Mouse (Mus musculus) heart, postnatal 4 days (tissue): ENCODE results near the gene Krt222. TPM values are rescaled to one million over a fixed set of nuclear protein-coding genes. Genes with fewer than 3 reads are reported as not detected.

Experiments
- DNase-seq: peaks from one replicate; pipeline ENCODE4 v3.0.0; 2021
- total RNA-seq, 2 experiments: library from RNA; stranded (reverse); gene quantifications; 2 replicates each; pipeline ENCODE4 v1.2.3; 2021

Krt222 gene
- total RNA-seq, 2 experiments from 2014 or later = 7.5 to 8.2 TPM

DNA sequence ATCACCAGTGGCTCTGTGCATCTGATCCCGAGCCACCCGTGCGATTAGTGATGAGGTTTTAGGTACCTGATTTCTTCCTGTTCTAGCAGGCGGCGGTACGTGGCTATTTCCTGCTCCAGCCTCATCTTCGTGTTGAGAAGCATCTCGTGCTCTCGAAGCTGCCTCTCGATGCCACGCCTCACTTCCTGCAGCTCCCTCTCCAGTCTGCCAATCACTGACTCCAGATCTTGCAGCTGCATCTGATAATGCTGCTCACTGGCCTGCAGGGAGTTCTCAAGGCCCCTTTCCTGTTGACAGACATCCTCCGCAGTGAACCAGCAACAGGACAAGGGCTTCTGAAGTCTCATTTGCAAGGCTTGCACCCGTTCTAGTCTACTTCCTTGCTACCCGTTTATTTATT lies 5.4 kb downstream of the Krt222 start:
- no peak for DNase-seq

DNA sequence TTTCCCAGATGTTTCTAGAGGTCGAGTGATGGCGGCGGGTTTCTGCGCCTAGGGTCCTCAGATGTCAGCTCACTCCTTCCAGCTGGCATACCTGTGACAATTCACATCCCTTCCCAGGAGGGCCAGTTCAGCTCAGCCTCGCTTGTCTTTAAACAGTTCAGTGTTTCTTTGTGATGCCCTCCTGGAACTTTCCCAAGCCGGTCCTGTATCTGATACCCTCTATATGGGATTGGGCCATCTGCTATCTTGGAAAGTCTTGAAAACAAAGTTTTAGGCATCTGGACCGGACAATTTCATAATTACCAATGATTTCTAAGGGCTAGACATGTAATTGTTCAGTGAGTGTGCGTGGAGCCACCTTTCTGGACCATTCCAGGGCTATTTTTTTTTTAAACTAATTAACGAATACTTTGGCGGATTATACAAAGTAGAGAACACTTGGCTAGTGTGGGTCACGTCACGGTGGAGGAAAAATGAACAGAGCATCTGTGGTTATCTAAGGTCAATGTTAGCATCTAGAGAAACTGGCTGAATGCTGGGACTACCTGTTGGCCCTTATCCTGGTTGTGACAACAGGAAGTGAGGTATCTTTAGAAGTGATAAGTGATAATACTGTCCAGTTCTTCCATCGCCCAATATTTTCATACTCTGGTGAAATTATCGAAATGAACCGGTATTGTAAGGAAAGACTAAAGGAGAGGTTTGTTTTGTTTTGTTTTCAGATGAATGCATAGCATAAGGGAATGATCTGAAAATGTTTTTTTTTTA lies 12.7 kb downstream of the Krt222 start:
- no peak for DNase-seq

DNA sequence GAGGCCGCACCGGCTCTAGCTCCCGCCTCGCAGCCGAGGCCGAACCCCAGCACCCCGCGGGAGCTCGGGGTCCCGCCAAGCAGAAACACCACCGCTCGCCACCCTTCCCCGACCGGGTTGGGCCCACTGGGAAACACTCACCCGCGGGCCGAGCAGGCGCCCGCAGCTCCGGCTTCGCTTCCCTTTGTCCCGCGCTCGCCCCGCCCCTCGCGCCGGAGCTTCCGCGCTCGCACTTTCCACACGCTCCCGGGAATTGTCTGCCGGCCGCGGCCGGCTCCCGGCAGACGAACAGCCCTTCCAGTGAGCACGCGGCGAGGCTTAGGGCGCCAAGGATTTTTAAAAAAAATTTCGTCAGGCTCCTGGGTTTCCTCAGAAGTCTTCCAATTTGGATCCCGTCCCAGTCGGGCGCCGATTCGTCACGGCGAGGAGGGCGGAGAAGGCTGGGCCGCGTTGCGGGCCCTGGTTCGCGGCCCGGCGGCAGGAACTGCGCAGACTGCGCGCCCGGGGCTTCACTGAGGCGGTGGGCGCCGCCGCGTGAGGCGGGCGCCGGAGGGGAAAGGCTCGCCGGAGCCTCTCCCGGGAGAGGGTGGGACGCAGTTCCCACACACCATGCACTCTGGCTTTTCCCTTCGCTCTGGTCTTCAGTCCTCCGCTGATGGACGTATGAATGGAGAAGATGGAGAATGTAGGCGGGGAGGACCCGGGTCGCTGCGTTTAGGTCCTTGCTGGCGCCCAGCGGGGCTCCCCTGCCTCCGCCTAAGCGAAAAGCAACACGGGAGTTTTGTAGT lies 13.4 kb downstream of the Krt222 start, which contains the start of gene Smarce1:
Gene Smarce1 (minus strand): TSS at position 757 of the 788 bp plus-strand sequence.
- peak; percentile 85 for DNase-seq

DNA sequence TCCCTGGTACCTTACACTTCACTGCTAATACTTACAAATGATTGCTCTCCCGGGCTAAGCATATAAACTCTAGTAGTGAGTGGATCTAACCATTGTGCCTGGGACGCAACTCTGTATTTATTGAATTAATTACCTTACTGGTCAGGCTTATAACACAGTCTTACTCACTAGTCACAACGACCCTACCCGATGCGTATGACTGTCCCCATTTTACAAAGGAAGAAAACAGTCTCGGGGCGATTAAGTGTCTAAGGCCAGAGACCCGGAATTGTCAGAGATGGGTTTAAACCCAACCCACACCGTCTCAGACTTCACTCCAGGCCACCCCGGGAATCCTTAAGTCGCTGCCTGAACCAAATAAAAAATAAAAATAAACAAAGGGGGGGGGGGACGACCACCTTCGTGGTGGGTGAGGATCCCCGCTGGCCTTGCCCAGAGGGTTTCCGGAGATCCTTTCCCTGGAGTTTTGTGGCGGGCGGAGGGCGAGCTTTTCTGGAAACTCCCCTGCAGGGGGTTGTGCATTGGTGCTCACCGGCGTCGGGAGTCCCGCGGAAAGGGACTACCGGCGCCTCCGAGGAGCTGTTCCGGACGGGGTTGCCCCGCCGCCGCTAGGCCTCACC lies 14.1 kb downstream of the Krt222 start:
- DNase-seq = no peak

DNA sequence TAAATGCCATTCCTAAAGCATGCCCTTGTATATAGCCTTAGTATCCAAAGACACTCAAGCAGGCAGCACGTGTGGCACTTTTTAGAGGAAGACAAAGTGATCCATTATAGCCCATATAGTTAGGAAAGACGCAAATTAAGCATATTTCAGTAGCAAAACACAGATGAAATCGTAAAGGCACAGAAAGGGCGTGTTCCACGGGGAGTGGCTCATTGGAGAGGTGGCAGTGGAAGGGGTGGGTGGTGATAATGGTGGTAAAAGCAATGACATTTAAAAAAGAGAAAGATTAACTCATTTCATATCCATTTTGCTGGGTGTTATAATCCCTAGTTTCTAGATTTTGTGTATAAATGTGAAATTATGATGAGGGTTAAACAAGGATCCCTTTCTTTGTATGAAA lies 17.6 kb downstream of the Krt222 start:
- DNase-seq = no peak

DNA sequence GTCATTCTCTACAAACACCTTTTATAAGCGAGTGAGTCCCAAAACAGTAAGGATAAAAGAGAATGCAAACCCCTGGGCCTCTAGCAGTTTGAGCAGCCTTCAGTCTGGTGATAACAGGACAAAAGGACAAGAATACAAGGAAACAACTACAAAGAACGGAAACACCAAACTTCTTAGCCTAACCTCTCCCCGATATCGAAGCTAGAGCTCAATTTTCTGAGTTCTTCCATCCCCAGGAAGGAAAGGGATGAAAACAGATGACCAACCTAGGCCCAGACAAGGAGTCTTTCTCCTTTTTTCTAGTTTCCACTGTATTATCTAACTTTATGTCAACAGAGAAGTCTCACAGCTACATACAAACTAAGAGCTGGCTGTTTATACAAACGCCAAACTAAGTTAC lies 20.6 kb downstream of the Krt222 start:
- DNase-seq = no peak

DNA sequence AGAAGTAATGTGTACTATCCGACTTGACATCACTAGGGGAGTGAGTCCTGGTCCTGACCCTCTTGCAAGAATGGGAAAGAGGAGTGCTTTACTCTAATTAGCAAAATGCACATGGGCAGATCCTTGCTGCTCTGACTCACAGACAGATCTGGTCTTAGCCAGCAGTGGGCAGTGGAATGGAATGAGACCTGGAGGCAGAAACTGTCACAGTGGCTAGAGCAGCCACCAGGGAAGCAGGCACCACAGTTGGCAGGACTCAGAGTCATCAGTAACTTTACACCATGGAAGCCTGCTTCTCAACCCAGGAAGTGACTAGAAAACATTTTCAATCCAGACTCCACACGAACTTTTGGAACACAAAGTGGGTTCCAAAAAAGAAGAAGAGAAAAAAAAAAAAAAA lies 22.1 kb downstream of the Krt222 start:
- peak; percentile 14 for DNase-seq

- no peak for DNase-seq
Observed at GRCm38 (mm10) chr11:99217248-99217986, 26.5 kb downstream of the Krt222 start.

- no peak for DNase-seq
Observed at GRCm38 (mm10) chr11:99216181-99216580, 27.7 kb downstream of the Krt222 start.

GRCm38 (mm10) chr11:99212693-99213092 lies 31.2 kb downstream of the Krt222 start:
- no peak for DNase-seq

- DNase-seq = no peak
Observed at GRCm38 (mm10) chr11:99211964-99212363, 31.9 kb downstream of the Krt222 start.

- peak; percentile 19 for DNase-seq
Observed at GRCm38 (mm10) chr11:99208105-99208669, 35.7 kb downstream of the Krt222 start.

DNA sequence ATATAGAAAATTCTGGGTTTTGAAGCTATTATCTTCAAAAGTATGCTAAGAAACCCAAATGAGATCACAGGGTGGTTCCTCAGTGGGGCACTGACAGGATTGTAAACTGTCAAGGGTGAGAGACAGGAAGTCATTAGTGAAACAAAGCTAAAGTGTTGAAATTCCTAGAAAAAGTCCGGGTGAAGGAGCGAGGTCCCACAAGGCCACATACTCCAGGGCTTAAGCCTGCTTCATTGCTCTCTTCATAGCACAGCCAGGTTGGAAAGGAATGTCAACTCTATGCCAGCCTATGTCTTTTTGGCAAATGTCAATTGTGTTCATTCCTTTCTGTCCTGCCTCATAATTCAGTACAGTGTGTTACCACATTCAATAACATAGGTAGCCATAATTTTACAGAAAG lies 36.4 kb downstream of the Krt222 start:
- DNase-seq = no peak

DNA sequence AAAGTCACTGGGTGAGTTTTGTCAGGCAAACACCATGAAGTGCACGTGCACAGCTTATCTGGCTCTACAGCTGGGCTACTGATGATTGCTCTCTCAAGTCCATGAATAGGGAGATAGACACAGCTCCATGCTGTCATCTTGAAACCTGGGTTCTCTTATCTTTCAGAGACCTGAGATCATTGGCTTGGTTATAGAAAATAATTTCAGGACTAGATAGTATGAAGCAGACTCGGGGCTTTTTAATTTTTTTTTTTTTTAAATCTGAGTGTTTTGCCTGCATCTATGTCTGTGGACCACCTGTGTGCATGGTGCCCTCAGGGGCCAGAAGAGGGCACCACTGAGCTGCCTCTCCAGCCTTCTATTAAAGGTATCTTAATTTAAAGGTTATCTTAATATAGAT lies 36.9 kb downstream of the Krt222 start:
- DNase-seq = peak; percentile 41

- peak; percentile 68 for DNase-seq
Observed at GRCm38 (mm10) chr11:99189154-99189582, 54.7 kb downstream of the Krt222 start.

DNA sequence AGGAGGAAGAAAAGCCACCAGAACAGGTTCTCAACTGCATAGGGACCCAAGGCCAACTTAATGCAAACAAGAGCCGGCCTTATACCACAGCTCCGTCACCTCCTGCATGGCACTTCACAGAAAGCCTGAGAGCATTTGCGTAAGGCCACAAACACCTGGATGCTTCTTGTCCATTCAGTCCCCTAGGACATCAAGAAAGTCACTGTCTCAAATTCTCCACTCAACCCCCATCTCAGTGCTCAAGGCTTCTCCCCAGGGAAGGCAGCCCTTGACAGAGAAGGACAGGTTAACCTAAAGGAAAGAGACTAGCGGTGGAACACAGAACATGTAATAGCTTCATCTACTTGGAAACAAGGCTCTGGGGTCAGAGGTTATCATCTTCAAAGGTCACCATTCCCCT lies 56.5 kb downstream of the Krt222 start:
- DNase-seq = no peak

- DNase-seq = no peak
Observed at GRCm38 (mm10) chr11:99186836-99187235, 57.0 kb downstream of the Krt222 start.

Other genes starting within 250 kb of the Krt222 start
- 100 to 1,000 TPM; 174 to 191 TPM for gene Top2a, start 219.9 kb downstream of the Krt222 start, total RNA-seq
- gene Igfbp4, start 202.8 kb downstream of the Krt222 start, total RNA-seq = 100 to 1,000 TPM; 204 to 217 TPM
- gene Tns4, start 154.8 kb downstream of the Krt222 start, total RNA-seq = under 1 TPM in 1 of 2 experiments, not detected in 1; 0.14 TPM
- under 1 TPM; 0.56 to 0.67 TPM for gene Ccr7, start 89.0 kb downstream of the Krt222 start, total RNA-seq
- gene Smarce1, start 13.1 kb downstream of the Krt222 start, total RNA-seq = 10 to 100 TPM; 92.8 to 99.8 TPM
- not detected for gene Krt24, start 41.2 kb upstream of the Krt222 start, total RNA-seq
- under 1 TPM; 0.14 to 0.31 TPM for gene Krt25, start 78.9 kb upstream of the Krt222 start, total RNA-seq
- not detected for gene Krt26, start 93.9 kb upstream of the Krt222 start, total RNA-seq
- gene Krt27, start 107.0 kb upstream of the Krt222 start, total RNA-seq = not detected
- not detected for gene Krt28, start 130.8 kb upstream of the Krt222 start, total RNA-seq
- 1 to 10 TPM; 8.6 to 9.5 TPM for gene Krt10, start 145.3 kb upstream of the Krt222 start, total RNA-seq
- not detected for gene Krt12, start 178.2 kb upstream of the Krt222 start, total RNA-seq
- under 1 TPM; 0.21 to 0.79 TPM for gene Krt20, start 194.1 kb upstream of the Krt222 start, total RNA-seq
- not detected for gene Krt23, start 249.1 kb upstream of the Krt222 start, total RNA-seq